Mouse (Mus musculus) left cerebral cortex, postnatal 4 days (tissue): ENCODE results near the gene Mrpl55. TPM values are rescaled to one million over a fixed set of nuclear protein-coding genes. Genes with fewer than 3 reads are reported as not detected.
A peak's percentile ranks its signal among the peaks of the same experiment; 100 is the strongest.

Experiments used
- DNase-seq: peaks from one replicate; pipeline ENCODE4 v3.0.0-alpha.2; 2022
- intact Hi-C: fragments of 180-260 bp; cut with DNase I; formaldehyde crosslinking; loops from one replicate; pipeline ENCODE4 v1.15.1; 2025
- total RNA-seq, 2 experiments: library from RNA; stranded (reverse); gene quantifications; 2 replicates each; pipeline ENCODE4 v1.2.3; 2021

Gene Mrpl55
- total RNA-seq, 2 experiments from 2014 or later: 28.8 to 33.5 TPM

DNA sequence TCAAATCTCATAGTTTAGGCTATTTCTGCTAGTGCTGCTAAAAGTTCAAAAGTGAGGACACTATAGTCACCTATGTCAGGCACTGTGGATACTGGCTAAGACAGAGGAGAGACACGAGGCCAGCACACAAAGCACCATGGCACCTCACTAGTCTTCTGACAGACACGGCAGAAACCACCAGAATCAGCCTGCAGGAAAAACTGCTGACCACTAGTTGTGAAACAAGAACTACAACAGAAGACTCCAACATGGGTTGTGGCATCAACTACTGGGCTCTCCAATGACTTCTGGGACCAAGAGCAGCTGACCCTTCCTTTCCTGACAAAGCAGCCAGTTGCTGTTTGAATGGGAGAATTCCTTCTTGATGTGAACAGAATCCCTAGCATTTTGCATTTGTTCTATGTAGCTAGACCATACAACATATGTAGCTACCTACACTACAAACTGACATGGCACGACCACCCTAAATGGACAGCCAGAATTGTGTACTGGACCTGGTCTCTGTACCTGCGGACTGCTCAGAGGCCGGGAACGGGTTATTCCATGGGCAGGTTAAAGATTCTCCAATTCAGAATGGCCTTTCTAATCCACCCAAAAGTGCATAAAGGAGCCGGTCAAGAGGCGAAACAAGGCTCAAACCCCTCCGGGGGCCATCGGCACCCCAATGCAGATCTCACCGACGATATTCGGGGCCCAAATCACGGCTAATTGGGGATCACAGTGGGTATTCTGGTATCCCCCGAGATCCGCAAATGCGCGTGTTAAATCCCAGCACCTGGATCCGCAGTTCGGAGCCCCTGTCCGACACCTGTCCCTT lies 24.7 kb downstream of the Mrpl55 start:
- intact Hi-C loops: no loop called here
- no peak for DNase-seq

DNA sequence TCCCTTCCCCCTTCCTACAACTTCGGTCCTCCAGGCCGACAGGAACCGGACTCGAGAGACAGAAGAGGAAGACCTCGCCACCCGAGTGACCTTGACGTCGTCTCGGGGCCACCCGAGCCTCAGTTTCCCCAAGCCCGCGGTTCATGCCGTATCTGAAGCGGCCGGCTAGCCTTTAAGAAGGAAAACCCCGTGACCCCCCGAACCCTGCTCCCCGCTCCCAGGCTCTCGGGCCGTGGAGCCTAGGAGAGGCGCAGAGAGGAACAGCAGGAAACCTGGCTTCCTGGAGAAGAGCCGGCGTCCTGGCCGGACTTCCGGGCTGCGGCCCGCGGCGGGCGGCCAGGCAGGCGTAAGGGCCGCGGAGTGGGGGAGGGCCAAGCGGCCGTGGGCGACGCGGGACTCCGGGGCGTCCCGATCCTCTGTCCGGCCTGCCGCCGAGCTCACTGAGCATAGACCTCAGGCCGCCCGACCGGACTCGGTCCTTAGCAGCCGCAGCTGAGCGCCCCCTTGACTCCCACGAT lies 25.4 kb downstream of the Mrpl55 start:
- intact Hi-C loops: no loop called here
- no peak for DNase-seq

DNA sequence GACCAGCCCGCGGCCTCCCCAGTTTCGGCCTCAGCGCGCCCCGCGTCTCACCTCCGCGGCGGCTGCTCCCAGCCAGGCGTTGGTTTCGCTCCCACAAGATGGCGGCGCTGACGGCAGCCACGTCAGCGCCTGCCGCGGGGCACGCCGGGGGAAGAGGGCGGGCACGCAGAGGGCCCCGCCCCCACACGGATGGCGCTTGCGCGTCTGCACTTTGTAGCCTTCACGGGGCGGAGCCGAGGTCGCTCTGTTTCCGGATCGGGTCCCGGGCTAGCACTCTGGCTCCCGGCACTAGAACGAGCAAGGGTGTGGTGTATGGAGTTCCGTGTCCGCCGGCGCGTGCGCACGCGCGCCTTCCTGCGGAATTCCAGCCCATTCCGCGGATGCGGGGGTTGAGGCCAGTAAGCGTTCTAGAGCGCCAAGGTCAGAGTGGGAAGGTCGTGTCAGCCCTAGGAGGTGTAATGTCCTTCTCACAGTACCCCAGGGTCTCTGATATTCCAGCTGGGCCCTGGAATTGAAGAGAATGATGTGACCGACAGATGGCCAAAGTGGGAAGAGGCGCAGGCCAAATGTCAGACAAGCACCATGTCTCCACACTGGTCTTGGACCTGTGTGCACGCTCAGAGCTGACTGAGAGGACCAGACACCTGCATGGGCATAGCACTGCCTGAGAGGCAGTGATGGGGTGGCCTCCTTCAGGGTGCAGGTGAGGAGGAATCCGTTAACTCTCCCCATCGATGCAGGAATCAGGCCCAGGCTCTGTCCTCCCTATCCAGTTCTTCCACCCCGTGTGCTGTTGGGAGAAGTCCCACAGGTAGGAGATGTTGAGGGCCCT lies 26.1 kb downstream of the Mrpl55 start, which contains the start of gene Arf1:
Gene Arf1, minus strand, starts transcription at position 149 of the 832 bp plus-strand sequence.
- intact Hi-C loops: no loop called here
- DNase-seq: peak; percentile 97

DNA sequence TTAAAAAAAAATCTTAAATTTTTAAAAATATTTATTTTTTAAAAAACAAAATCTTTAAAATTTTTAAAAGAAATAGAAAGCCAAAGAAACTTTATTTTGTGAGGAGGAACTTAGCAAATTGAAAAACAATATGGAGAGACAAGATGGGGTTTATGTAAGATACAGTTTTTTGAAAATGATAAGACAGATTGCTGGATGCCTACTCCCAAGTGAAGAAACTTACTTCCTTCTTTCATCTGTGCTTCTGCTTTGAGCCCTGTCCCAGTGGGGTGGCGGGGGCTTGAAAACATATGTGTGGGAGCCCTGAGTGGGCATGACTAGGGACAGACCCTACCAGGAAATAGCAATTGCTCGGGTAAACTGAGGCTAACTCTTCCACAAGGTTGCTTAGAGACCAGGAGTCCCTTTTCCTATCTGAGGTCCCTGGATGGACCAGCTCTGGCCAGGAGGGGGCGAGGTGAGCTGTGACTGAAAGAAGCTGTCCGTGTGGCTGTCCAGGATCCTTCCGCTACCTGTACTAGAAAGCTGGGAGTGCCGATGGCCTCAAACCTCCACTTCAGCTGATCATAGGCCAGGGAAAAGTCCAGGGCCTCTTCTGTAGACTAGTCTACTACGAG lies 28.0 kb downstream of the Mrpl55 start:
- intact Hi-C loops: no loop called here
- DNase-seq: peak; percentile 70

- DNase-seq: no peak
- intact Hi-C loops: no loop called here
Measured at GRCm38 (mm10) chr11:59232797-59233196, 30.5 kb downstream of the Mrpl55 start.

DNA sequence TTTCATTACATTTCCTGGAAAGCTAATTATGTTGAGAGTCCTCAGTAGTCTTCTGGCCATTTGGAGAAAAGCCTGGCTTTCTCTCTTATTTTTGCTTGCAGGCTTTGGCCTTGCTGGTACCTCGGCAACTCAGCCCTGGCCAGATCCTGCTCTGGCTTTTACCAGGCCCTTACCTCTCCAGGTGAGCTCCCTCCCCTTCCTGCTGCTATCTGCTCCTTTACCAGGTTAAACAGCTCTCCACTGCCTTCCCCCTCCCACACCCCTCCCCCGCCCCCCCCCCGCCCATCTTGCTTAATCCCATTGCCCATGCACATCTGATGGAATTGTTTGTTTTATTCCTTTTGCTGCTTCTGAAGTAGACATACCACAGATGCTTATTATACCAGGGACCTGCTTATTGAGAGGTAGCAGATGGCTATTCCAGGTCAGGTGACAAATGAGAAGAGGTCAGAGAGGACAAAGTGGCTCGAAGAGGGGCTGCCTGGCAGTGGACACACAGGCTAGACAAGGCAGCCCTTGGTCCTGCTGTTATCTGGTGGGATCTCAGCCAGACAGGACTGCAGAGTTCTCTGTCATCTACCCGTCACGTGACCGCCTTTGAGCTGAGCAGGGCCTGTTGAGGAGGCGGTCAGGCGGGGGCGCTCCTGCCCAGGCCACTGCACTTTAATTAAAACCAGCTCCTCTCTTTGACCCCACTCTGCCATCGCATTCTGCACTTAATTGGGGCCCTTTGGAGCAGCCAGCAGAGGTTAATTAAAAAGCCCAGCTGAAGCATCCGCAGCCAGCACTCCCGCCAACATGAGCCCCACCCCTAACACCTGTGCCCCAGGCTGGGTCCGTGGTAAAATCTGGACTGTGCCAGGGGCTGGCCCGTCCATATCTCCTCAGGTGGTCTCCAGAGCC lies 36.5 kb downstream of the Mrpl55 start:
- intact Hi-C loops: no loop called here
- DNase-seq: peak; percentile 91

GRCm38 (mm10) chr11:59239428-59239785 lies 37.1 kb downstream of the Mrpl55 start:
- DNase-seq: no peak
- intact Hi-C loops: no loop called here

GRCm38 (mm10) chr11:59239796-59240195 lies 37.5 kb downstream of the Mrpl55 start:
- peak; percentile 39 for DNase-seq
- intact Hi-C loops: loop anchor here (5.0 kb wide), 1 partner anchor 58 kb away; no protein-coding TSS in a partner anchor

DNA sequence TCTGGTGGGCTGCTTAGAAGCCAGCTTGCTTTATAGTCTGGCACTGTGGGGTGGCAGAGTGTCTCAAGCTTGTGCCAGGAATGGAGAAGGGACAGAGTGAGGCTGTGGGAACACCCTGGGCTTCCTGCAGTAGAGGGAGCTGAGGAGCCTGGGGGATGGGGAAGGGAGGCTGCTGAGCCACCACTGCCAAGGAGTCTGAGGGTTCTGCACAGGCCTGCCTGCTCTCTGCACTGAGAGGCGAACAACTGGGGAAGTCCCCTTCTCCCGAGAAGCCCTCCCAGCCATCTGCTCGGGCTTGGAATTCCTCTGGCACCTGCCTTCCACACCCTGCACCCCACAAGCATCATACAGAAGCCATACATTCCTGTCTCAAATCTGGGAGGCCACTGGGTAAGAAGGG lies 39.6 kb downstream of the Mrpl55 start:
- intact Hi-C loops: loop anchor here (5.0 kb wide), 1 partner anchor 55 kb away; no protein-coding TSS in a partner anchor
- peak; percentile 22 for DNase-seq

- intact Hi-C loops: loop anchor here (5.0 kb wide), 1 partner anchor 53 kb away; no protein-coding TSS in a partner anchor
- no peak for DNase-seq
Measured at GRCm38 (mm10) chr11:59243856-59244255, 41.6 kb downstream of the Mrpl55 start.

GRCm38 (mm10) chr11:59248101-59248500 lies 45.8 kb downstream of the Mrpl55 start:
- intact Hi-C loops: no loop called here

More at GRCm38 (mm10) chr11:59248101-59248500, 45.8 kb downstream of the Mrpl55 start:
- DNase-seq: no peak

Other genes starting within 250 kb of the Mrpl55 start
- 100 to 1,000 TPM in 1 of 2 experiments, 10 to 100 TPM in 1; 95.0 to 101 TPM for gene Hist3h2a, start 247.8 kb upstream of the Mrpl55 start, total RNA-seq
- gene Trim17, start 247.8 kb upstream of the Mrpl55 start, total RNA-seq: 1 to 10 TPM; 1.8 to 2.0 TPM
- gene Trim11, start 224.4 kb upstream of the Mrpl55 start, total RNA-seq: 10 to 100 TPM; 26.0 to 27.0 TPM
- gene Obscn, start 66.1 kb upstream of the Mrpl55 start, total RNA-seq: 1 to 10 TPM; 4.4 to 4.7 TPM
- 10 to 100 TPM in 1 of 2 experiments, 1 to 10 TPM in 1; 8.9 to 13.1 TPM for gene Iba57, start 38.7 kb upstream of the Mrpl55 start, total RNA-seq
- gene Gjc2, start 19.3 kb upstream of the Mrpl55 start, total RNA-seq: under 1 TPM; 0.86 to 0.89 TPM
- 100 to 1,000 TPM in 1 of 2 experiments, 10 to 100 TPM in 1; 93.9 to 107 TPM for gene Guk1, start 10.3 kb upstream of the Mrpl55 start, total RNA-seq
- gene 2310033P09Rik, start 5.8 kb downstream of the Mrpl55 start, total RNA-seq: 10 to 100 TPM; 15.5 to 18.6 TPM
- gene Arf1, start 25.8 kb downstream of the Mrpl55 start, total RNA-seq: 100 to 1,000 TPM; 389 TPM
- gene Wnt3a, start 88.3 kb downstream of the Mrpl55 start, total RNA-seq: not detected
- gene Wnt9a, start 104.4 kb downstream of the Mrpl55 start, total RNA-seq: 1 to 10 TPM; 3.4 to 4.3 TPM
- not detected for gene Prss38, start 173.2 kb downstream of the Mrpl55 start, total RNA-seq
- gene Jmjd4, start 247.6 kb downstream of the Mrpl55 start, total RNA-seq: 10 to 100 TPM; 27.4 to 29.6 TPM
- gene Snap47, start 248.7 kb downstream of the Mrpl55 start, total RNA-seq: 100 to 1,000 TPM; 267 to 307 TPM